Mouse (Mus musculus) ES-Bruce4 (cell line): ENCODE results near the gene Dzip3. TPM values are rescaled to one million over a fixed set of nuclear protein-coding genes. Genes with fewer than 3 reads are reported as not detected.

ENCODE experiments used
- H3K27ac ChIP-seq: 2 replicates; pipeline ENCODE4 v1.5.1; 2012; ENCODE audit warnings: low read length, inconsistent platforms; ENCODE audit not compliant: insufficient read depth
- H3K27me3 ChIP-seq: 2 replicates; pipeline ENCODE4 v1.6.1; 2012; ENCODE audit warnings: mild to moderate bottlenecking, low read length, inconsistent platforms; ENCODE audit not compliant: control insufficient read depth, poor library complexity, insufficient read depth, severe bottlenecking
- H3K36me3 ChIP-seq: 2 replicates; pipeline ENCODE4 v1.6.1; 2012; ENCODE audit warnings: inconsistent platforms, mild to moderate bottlenecking, low read length, moderate library complexity; ENCODE audit not compliant: control insufficient read depth, poor library complexity, insufficient read depth, severe bottlenecking
- H3K4me1 ChIP-seq: one replicate; pipeline ENCODE4 v1.8.1; 2011; ENCODE audit warnings: low read length; ENCODE audit not compliant: control insufficient read depth, insufficient read depth
- H3K4me3 ChIP-seq: 2 replicates; pipeline ENCODE4 v1.5.1; 2011; ENCODE audit warnings: low read depth, mild to moderate bottlenecking, low read length
- H3K9ac ChIP-seq: 2 replicates; pipeline ENCODE4 v1.6.1; 2012; ENCODE audit warnings: low read depth, mild to moderate bottlenecking, inconsistent platforms; ENCODE audit not compliant: poor library complexity, severe bottlenecking
- H3K9me3 ChIP-seq: replicated peaks from 2 replicates; pipeline ENCODE4 v1.6.1; 2012; ENCODE audit warnings: mild to moderate bottlenecking, low read length, inconsistent platforms; ENCODE audit not compliant: control insufficient read depth, poor library complexity, insufficient read depth, severe bottlenecking
- CTCF ChIP-seq: IDR thresholded peaks from one replicate; pipeline ENCODE4 v1.8.1; 2011; ENCODE audit warnings: low read depth, low read length
- EP300 ChIP-seq: IDR thresholded peaks from 2 replicates; pipeline ENCODE4 v1.6.1; 2011; ENCODE audit warnings: low read depth, low read length; ENCODE audit not compliant: insufficient read depth
- POLR2A ChIP-seq: IDR thresholded peaks from one replicate; pipeline ENCODE4 v1.8.1; 2011; ENCODE audit warnings: low read length; ENCODE audit not compliant: insufficient read depth
- polyA plus RNA-seq: library from polyadenylated mRNA; stranded (reverse); fragments of >200 nt; gene quantifications from 2 replicates; pipeline ENCODE4 v1.2.4, GENCODE M21; 2011; ENCODE audit warnings: low read depth; ENCODE audit not compliant: missing spikeins, insufficient read depth, insufficient read length

Dzip3 gene
- polyA plus RNA-seq = 33.4 and 39.4 TPM in 2 replicates

DNA sequence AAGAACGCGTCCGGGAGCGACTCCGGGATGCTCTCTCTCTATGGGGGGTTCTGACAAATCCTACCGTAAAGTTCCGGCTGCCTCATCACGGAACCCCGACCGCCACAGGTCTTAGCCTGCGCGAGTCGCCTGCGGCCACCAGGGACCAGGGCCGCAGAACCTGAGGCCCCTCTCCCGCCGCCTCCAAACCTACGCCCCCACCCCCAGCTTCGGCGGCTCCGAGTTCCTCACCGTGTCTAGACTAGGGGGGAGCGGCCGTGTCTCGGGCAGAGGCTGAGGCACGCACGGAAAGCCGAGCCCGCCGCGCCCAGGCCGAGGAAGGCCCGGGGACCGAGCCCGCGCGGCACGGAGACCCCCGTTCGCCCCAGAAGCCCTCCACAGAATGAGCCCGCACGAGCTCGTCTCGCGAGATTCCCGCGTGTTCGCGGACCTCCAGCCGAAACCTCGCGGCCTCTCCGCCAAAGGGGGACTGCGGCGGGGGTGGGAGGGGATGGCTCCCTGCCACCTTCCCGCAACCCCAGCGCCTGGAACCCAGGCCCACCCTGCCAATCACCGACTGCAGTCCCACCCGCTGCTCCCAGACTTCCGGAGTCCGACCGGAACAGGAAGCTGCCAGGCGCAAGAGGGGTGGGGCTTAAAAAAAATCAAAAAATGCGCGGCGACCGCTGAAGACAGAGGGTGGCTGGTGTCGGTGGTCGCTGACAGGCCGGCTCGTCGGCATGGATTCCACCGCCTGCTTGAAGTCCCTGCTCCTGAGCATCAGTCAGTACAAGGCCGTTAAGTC lies at the start of gene Dzip3, which contains the start of gene Cip2a:
Gene Dzip3, minus strand, starts transcription at position 607 of the 784 bp plus-strand sequence.
Gene Cip2a, plus strand, starts transcription at position 627 of the 784 bp plus-strand sequence.
- no peak for TF ChIP-seq EP300
- TF ChIP-seq CTCF = no peak
- peak; percentile 54 for TF ChIP-seq POLR2A
- Histone ChIP-seq H3K9ac (peak within 1 kb of the TSS; percentile 99), H3K27me3 (no peaks in the 10 kb centered on the region)

DNA sequence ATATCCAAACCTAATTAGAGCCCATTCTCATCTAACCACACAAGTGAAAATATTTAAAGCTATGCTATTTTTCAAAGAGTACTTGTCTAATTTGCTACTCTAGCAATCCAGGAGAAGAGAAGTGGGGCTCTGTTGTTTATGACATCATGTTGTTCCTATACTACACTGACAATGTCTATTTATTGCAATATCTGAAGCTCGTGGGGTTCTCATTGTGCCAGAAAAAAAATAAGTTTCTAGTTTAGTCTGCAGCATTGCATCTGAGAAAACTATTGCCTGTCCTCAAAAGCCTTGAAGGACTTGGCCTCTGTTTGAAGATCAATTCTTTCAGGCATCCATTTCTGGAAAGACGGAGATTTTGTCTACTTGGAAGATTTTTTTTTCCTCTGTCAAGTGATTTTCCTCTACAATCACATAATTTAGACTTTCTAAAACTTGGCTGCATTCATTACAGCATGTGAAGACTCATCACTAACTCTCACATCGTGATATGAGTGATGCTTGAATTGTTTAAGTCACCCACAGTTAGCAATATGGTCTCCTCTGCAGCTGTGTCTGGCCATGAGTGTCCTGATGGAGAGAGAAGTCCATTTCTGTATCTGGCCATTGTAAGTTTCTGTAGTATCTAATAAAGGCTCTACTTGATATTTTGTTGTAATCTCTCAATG lies 46.7 kb upstream of the Dzip3 start:
- H3K9ac ChIP-seq = no peak overlapping the region
- no peaks in the 10 kb centered on the region for H3K27me3 ChIP-seq
- H3K9me3 ChIP-seq = no peaks in the 10 kb centered on the region
- no peak overlapping the region for H3K4me3 ChIP-seq
- no peaks in the 10 kb centered on the region for H3K36me3 ChIP-seq
- no peaks in the 10 kb centered on the region for H3K4me1 ChIP-seq
- no peak for TF ChIP-seq POLR2A
- TF ChIP-seq EP300 = no peak
- TF ChIP-seq CTCF = no peak
- no peak overlapping the region for H3K27ac ChIP-seq

More for the DNA sequence above, at the start of gene Dzip3, which contains the start of gene Cip2a:
- H3K9me3 ChIP-seq = no peaks in the 10 kb centered on the region
- peaks cover 3% of the 10 kb centered on the region for H3K36me3 ChIP-seq
- peak within 1 kb of the TSS; percentile 77 for H3K27ac ChIP-seq
- no peaks in the 10 kb centered on the region for H3K4me1 ChIP-seq
- H3K4me3 ChIP-seq = peak within 1 kb of the TSS; percentile 98

DNA sequence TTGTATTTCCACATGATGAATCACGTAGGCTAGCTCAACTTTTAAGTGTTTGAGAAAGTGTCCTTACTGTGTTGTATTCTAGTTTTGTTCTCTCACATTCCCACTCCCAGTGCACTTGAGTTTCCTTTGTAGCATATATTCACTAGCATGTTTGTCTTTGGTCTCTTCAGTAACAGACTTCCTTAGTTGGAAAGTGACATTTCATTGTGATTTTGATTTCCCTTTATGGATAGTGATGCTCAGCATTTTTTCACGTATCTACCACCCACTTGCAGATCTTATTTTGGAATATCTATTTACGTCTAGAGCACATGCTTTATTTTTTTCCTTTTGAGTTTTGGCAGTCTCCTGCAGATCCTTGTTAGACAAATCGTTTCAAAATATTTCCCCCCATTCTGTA lies 43.8 kb upstream of the Dzip3 start:
- Histone ChIP-seq H3K27me3 (no peaks in the 10 kb centered on the region), H3K4me3 (no peak overlapping the region), H3K9me3 (no peaks in the 10 kb centered on the region), H3K4me1 (no peaks in the 10 kb centered on the region), H3K27ac (no peak overlapping the region), H3K9ac (no peak overlapping the region), H3K36me3 (no peaks in the 10 kb centered on the region)
- TF ChIP-seq CTCF (no peak), EP300 (no peak), POLR2A (no peak)

DNA sequence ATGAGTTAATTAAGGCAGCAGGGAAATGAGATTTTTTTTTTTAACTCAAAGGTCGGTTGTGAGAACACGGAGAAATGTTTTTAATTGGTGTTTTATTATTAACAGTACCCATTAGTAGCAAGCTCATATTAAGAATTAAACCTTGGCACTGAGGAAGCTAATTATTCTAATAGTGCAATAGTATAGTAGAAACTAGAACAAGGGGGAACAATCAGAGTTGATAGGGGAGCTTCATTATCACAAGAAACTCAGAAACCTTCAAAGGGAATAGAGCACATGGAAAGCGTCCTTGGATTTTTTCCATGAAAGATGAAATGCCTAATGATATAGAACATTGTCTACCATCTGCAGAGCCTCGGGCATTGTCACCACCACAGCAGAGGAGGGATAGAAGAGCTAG lies 41.9 kb upstream of the Dzip3 start:
- no peaks in the 10 kb centered on the region for H3K27me3 ChIP-seq
- H3K9ac ChIP-seq = no peak overlapping the region
- H3K9me3 ChIP-seq = no peaks in the 10 kb centered on the region
- no peak overlapping the region for H3K4me3 ChIP-seq
- no peaks in the 10 kb centered on the region for H3K4me1 ChIP-seq
- no peak for TF ChIP-seq EP300
- TF ChIP-seq CTCF = no peak
- TF ChIP-seq POLR2A = no peak
- no peaks in the 10 kb centered on the region for H3K36me3 ChIP-seq
- H3K27ac ChIP-seq = no peak overlapping the region

DNA sequence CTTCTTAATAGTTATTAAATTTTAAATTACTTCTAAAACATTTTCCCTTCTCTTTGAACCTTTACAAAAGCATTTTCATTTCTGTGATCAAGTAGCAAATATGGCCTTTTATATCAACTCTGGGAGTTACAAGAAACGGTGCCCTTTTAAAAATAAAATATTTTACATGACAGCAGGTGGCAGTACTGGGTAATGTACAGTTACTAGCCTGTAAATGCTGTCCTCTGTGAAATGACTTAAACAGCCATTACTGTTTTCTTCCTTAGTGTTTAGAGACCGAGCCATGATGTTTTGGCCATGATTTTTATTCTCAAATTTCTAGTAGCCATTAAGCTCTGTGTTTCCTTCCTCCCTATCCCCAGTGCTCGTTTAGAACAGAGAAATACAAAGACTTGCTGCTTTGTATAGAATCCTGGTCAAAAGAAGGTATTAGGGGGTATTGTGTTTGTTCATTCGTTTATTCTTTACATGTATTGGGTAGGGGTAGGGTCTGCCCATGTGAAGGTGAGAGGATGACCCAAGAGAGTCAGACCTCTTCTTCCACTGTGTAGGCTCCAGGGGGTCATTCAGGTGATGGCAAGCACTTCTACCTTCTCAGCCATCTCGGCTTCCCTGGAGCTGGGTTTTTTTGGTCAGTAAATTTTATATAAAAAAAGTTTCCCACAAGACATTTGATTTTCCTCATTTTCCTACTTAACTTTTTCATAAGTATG lies 22.8 kb upstream of the Dzip3 start:
- H3K9ac ChIP-seq = no peak overlapping the region
- no peaks in the 10 kb centered on the region for H3K4me1 ChIP-seq
- peaks cover 20% of the 10 kb centered on the region for H3K36me3 ChIP-seq
- H3K27me3 ChIP-seq = no peaks in the 10 kb centered on the region
- no peaks in the 10 kb centered on the region for H3K9me3 ChIP-seq
- no peak overlapping the region for H3K4me3 ChIP-seq
- TF ChIP-seq CTCF (no peak), POLR2A (no peak), EP300 (no peak)
- H3K27ac ChIP-seq = no peak overlapping the region
